Mouse (Mus musculus): ENCODE results near the gene Ddit4l.
"Not testable (repeated sequence)": the region's sequence is repeated elsewhere in the genome, so short reads cannot be mapped to it uniquely, and the experiment has no call there.

Ddit4l gene

GRCm38 (mm10) chr3:137647427-137648100 lies 26.2 kb downstream of the Ddit4l start:
- DNase-seq (ENCODE audit: inconsistent ontology term), result no peak

- no peak for DNase-seq (ENCODE audit: inconsistent ontology term)
These were observed 27.7 kb downstream of the Ddit4l start for GRCm38 (mm10) chr3:137649112-137649511.

- no peak for DNase-seq (ENCODE audit: inconsistent ontology term)
These were observed 31.4 kb downstream of the Ddit4l start for GRCm38 (mm10) chr3:137652853-137653252.

GRCm38 (mm10) chr3:137671224-137671623 lies 49.8 kb downstream of the Ddit4l start, which contains the start of gene Gm21962:
Gene Gm21962 (plus strand): TSS chr3:137671524.
- DNase-seq (ENCODE audit: inconsistent ontology term), result not testable (repeated sequence)

All from Muller cell, postnatal 12 days (primary cell).